Mouse (Mus musculus) MEL (cell line): ENCODE measurements at regions not wholly inside any gene's neighbourhood (a gene's known extent, or its start where the extent isn't known, plus 50 kb on each side); places are given as distances from the start of the nearest gene placed in this dataset.

Experiments used
- DNase-seq: peaks from one replicate; pipeline ENCODE4 v3.0.0; 2011; ENCODE audit warnings: low read depth, low spot score
- H3K27ac ChIP-seq: 2 replicates; pipeline ENCODE4 v1.5.1; 2012; ENCODE audit warnings: low read depth, mild to moderate bottlenecking, control low read depth, low read length, moderate library complexity; ENCODE audit not compliant: control insufficient read depth
- H3K27me3 ChIP-seq, 2 experiments: fragments of 150-350 bp in 1 of 2; sonication (generic) in 1 of 2; 2 replicates each; pipeline ENCODE4 v1.6.1; 2012; ENCODE audit warnings: low read length in 2 of 2, mild to moderate bottlenecking in 2 of 2, improper control_type of control experiment in 1 of 2, moderate library complexity in 1 of 2; ENCODE audit not compliant: insufficient read depth in 2 of 2, control insufficient read depth in 1 of 2
- H3K36me3 ChIP-seq, 2 experiments: 2 replicates each; pipeline ENCODE4 v1.6.1; 2012 to 2014; ENCODE audit warnings: low read length in 2 of 2, improper control_type of control experiment in 1 of 2, inconsistent platforms in 1 of 2, mild to moderate bottlenecking in 1 of 2; ENCODE audit not compliant: insufficient read depth in 2 of 2, control insufficient read depth in 1 of 2
- H3K4me1 ChIP-seq, 2 experiments: fragments of 150-350 bp in 1 of 2; sonication (generic) in 1 of 2; 2 replicates each; pipeline ENCODE4 v1.6.1; 2012; ENCODE audit warnings: low read length in 2 of 2, improper control_type of control experiment in 1 of 2, mild to moderate bottlenecking in 1 of 2; ENCODE audit not compliant: insufficient read depth in 2 of 2, control insufficient read depth in 1 of 2
- H3K4me3 ChIP-seq, 2 experiments: fragments of 150-350 bp in 1 of 2; sonication (generic) in 1 of 2; 2 replicates each; pipeline ENCODE4 v1.5.1; 2012; ENCODE audit warnings: low read depth in 2 of 2, low read length in 2 of 2, mild to moderate bottlenecking in 2 of 2, moderate library complexity in 2 of 2, control low read depth in 1 of 2, improper control_type of control experiment in 1 of 2; ENCODE audit not compliant: control insufficient read depth in 1 of 2, insufficient read depth in 1 of 2
- H3K79me2 ChIP-seq: 2 replicates; pipeline ENCODE4 v1.6.1; 2012; ENCODE audit warnings: mild to moderate bottlenecking, low read length, moderate library complexity; ENCODE audit not compliant: control insufficient read depth, poor library complexity, insufficient read depth
- H3K9ac ChIP-seq: 2 replicates; pipeline ENCODE4 v1.6.1; 2012; ENCODE audit warnings: low read depth, mild to moderate bottlenecking, control low read depth, low read length, moderate library complexity; ENCODE audit not compliant: control insufficient read depth, poor library complexity, severe bottlenecking
- H3K9me3 ChIP-seq: fragments of 150-350 bp; sonication (generic); replicated peaks from 2 replicates; pipeline ENCODE4 v1.6.1; 2012; ENCODE audit warnings: mild to moderate bottlenecking, low read length, improper control_type of control experiment, moderate library complexity; ENCODE audit not compliant: insufficient read depth
- CHD2 ChIP-seq: IDR thresholded peaks from 2 replicates; pipeline ENCODE4 v1.6.1; 2011; ENCODE audit warnings: low read length, improper control_type of control experiment
- CTCF ChIP-seq, 3 experiments: IDR thresholded peaks in 2 of 3; conservative IDR thresholded peaks in 1 of 3; 2 replicates each; pipeline ENCODE4 v1.5.1; 2011 to 2012; ENCODE audit warnings: low read length in 3 of 3, low read depth in 2 of 3, mild to moderate bottlenecking in 2 of 3, improper control_type of control experiment in 1 of 3, inconsistent platforms in 1 of 3, mixed read lengths in 1 of 3, moderate library complexity in 1 of 3; ENCODE audit not compliant: control insufficient read depth in 1 of 3, insufficient read depth in 1 of 3, poor library complexity in 1 of 3, severe bottlenecking in 1 of 3
- EP300 ChIP-seq, 2 experiments: IDR thresholded peaks; 2 replicates each; pipeline ENCODE4 v1.6.1; 2011; ENCODE audit warnings: improper control_type of control experiment in 2 of 2, low read length in 2 of 2, low read depth in 1 of 2, mild to moderate bottlenecking in 1 of 2
- ETS1 ChIP-seq: IDR thresholded peaks from 2 replicates; pipeline ENCODE4 v1.6.1; 2012; ENCODE audit warnings: low read depth, mild to moderate bottlenecking, inconsistent platforms, low read length, improper control_type of control experiment, moderate library complexity
- HCFC1 ChIP-seq: IDR thresholded peaks from 2 replicates; pipeline ENCODE4 v1.6.1; 2012; ENCODE audit warnings: low read depth, mild to moderate bottlenecking, inconsistent platforms, low read length, improper control_type of control experiment, moderate library complexity
- JUND ChIP-seq: IDR thresholded peaks from 2 replicates; pipeline ENCODE4 v1.6.1; 2011; ENCODE audit warnings: low read depth, mild to moderate bottlenecking, improper control_type of control experiment, low read length
- KAT2A ChIP-seq: conservative IDR thresholded peaks from 2 replicates; pipeline ENCODE4 v1.6.1; 2012; ENCODE audit warnings: low read depth, low read length, improper control_type of control experiment, inconsistent platforms
- MEF2A ChIP-seq: IDR thresholded peaks from 2 replicates; pipeline ENCODE4 v1.6.1; 2014; ENCODE audit warnings: low read depth, mild to moderate bottlenecking, inconsistent platforms, low read length, improper control_type of control experiment; ENCODE audit not compliant: poor library complexity, insufficient replicate concordance, severe bottlenecking; ENCODE audit errors: extremely low read depth
- MYC ChIP-seq: IDR thresholded peaks from 2 replicates; pipeline ENCODE4 v1.6.1; 2011; ENCODE audit warnings: low read depth, mild to moderate bottlenecking, low read length, improper control_type of control experiment, moderate library complexity
- NELFE ChIP-seq: IDR thresholded peaks from 2 replicates; pipeline ENCODE4 v1.6.1; 2011; ENCODE audit warnings: low read depth, low read length, improper control_type of control experiment
- NRF1 ChIP-seq: IDR thresholded peaks from 2 replicates; pipeline ENCODE4 v1.6.1; 2014; ENCODE audit warnings: low read depth, mild to moderate bottlenecking, inconsistent platforms, low read length, improper control_type of control experiment, moderate library complexity; ENCODE audit not compliant: poor library complexity, insufficient read depth, severe bottlenecking
- POLR2A ChIP-seq, 2 experiments: IDR thresholded peaks; 2 replicates each; pipeline ENCODE4 v1.6.1; 2011 to 2012; ENCODE audit warnings: low read length in 2 of 2, mild to moderate bottlenecking in 2 of 2, control low read depth in 1 of 2, improper control_type of control experiment in 1 of 2, low read depth in 1 of 2, moderate library complexity in 1 of 2; ENCODE audit not compliant: control insufficient read depth in 1 of 2, insufficient read depth in 1 of 2, poor library complexity in 1 of 2
- RAD21 ChIP-seq: IDR thresholded peaks from 2 replicates; pipeline ENCODE4 v1.6.1; 2011; ENCODE audit warnings: mild to moderate bottlenecking, low read depth, low read length, improper control_type of control experiment
- RCOR1 ChIP-seq: IDR thresholded peaks from 2 replicates; pipeline ENCODE4 v1.6.1; 2012; ENCODE audit warnings: low read depth, mild to moderate bottlenecking, inconsistent platforms, low read length, improper control_type of control experiment
- SIN3A ChIP-seq: IDR thresholded peaks from 2 replicates; pipeline ENCODE4 v1.6.1; 2012; ENCODE audit warnings: low read length, improper control_type of control experiment, inconsistent platforms
- TAL1 ChIP-seq: IDR thresholded peaks from 2 replicates; pipeline ENCODE4 v1.6.1; 2012; ENCODE audit warnings: mild to moderate bottlenecking, inconsistent platforms, low read length, moderate library complexity, mixed read lengths
- UBTF ChIP-seq: IDR thresholded peaks from 2 replicates; pipeline ENCODE4 v1.6.1; 2012; ENCODE audit warnings: low read depth, mild to moderate bottlenecking, inconsistent platforms, low read length, improper control_type of control experiment, moderate library complexity, borderline replicate concordance; ENCODE audit not compliant: insufficient read depth
- ZC3H11A ChIP-seq: IDR thresholded peaks from 2 replicates; pipeline ENCODE4 v1.6.1; 2012; ENCODE audit warnings: low read depth, mild to moderate bottlenecking, inconsistent platforms, low read length, improper control_type of control experiment
- ZNF384 ChIP-seq: IDR thresholded peaks from 2 replicates; pipeline ENCODE4 v1.6.1; 2012; ENCODE audit warnings: low read depth, mild to moderate bottlenecking, inconsistent platforms, low read length, improper control_type of control experiment

DNA sequence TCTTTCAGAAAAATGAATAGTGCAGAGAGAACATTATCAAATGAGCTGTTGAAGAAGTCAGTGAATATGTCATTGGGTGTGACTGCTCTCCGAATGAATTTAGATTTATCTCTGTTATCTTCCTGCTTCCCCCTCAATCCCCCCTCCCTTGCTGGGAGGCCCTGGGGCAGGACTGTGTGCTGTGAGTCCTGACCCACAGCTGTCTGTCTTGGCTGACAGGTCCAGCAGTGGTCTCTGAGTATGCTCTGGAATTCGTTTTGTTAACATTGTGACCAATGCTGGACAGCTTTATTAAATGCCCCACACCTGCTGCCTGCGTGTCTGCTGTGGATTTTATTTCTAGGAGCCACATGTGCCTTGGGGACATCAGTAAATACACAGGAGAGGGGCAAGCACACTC is 314.2 kb downstream of the Insc start:
- H3K27ac ChIP-seq, result no peak overlapping the region
- TF ChIP-seq RCOR1 (no peak), CTCF (IDR thresholded peaks at IDR 0.05 in 2 of 3, conservative IDR thresholded peaks at IDR 0.05 in 1 of 3; ENCODE audit: control insufficient read depth in 1 of 3, insufficient read depth in 1 of 3, low read depth in 2 of 3, low read length in 3 of 3, poor library complexity in 1 of 3, severe bottlenecking in 1 of 3) (no peak), ZNF384 (no peak), SIN3A (no peak), UBTF (no peak), KAT2A (no peak), CHD2 (no peak), MEF2A (no peak), MYC (no peak), ETS1 (no peak), EP300 (IDR thresholded peaks at IDR 0.05; ENCODE audit: low read depth in 1 of 2, low read length in 2 of 2) (no peak), TAL1 (no peak), ZC3H11A (no peak), RAD21 (no peak), POLR2A (IDR thresholded peaks at IDR 0.05; ENCODE audit: control insufficient read depth in 1 of 2, insufficient read depth in 1 of 2, low read depth in 1 of 2, low read length in 2 of 2, poor library complexity in 1 of 2) (no peak), NRF1 (no peak), NELFE (no peak), HCFC1 (no peak)
- TF ChIP-seq, all 39 proteins: peak for 0
- Histone ChIP-seq H3K27me3 (no peaks in the 10 kb centered on the region), H3K9ac (no peak overlapping the region), H3K79me2 (no peaks in the 10 kb centered on the region), H3K36me3 (no peaks in the 10 kb centered on the region), H3K9me3 (no peaks in the 10 kb centered on the region), H3K4me1 (no peaks in the 10 kb centered on the region), H3K4me3 (no peak overlapping the region)
- no peak for DNase-seq

DNA sequence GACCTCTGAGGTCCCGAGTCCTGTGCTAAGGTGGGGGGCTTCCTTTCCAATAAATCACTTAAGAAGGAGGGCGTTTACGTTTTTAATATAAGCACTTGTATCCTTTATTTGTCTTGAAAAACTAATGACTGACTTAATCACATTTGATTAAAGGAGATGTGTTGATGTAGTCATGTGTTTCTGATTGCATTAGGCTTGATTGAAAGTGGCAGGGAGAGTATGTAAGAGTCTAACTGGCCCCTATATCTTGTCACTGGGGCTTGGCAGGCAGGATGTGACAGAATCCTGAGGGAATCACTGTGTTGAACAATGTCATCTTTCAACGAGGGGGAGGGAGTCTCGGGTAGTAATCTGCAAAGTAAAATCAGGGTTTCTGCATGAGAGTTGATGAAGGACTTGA is 316.7 kb downstream of the Insc start:
- Histone ChIP-seq H3K36me3 (no peaks in the 10 kb centered on the region), H3K27ac (no peak overlapping the region), H3K4me1 (no peaks in the 10 kb centered on the region), H3K27me3 (no peaks in the 10 kb centered on the region), H3K4me3 (no peak overlapping the region), H3K79me2 (no peaks in the 10 kb centered on the region), H3K9ac (no peak overlapping the region), H3K9me3 (no peaks in the 10 kb centered on the region)
- TF ChIP-seq ETS1 (no peak), JUND (no peak), SIN3A (no peak)
- DNase-seq, result no peak
